Mouse (Mus musculus) liver, adult 2 months (tissue): ENCODE measurements around the gene Il18r1. TPM values are rescaled to one million over a fixed set of nuclear protein-coding genes. Genes with fewer than 3 reads are reported as not detected.

Source experiments
- DNase-seq: peaks from one replicate; pipeline ENCODE4 v3.0.0-alpha.2; 2011; ENCODE audit warnings: low read depth, low spot score; ENCODE audit errors: extremely low read depth
- H3K27ac ChIP-seq: fragments of 200-500 bp; replicated peaks from 2 replicates; pipeline ENCODE4 v1.5.1; 2012; ENCODE audit warnings: low read depth, mild to moderate bottlenecking, control low read depth, inconsistent platforms, low read length; ENCODE audit not compliant: insufficient read depth
- H3K27me3 ChIP-seq: fragments of 200-500 bp; 2 replicates; pipeline ENCODE4 v1.6.1; 2012; ENCODE audit warnings: mild to moderate bottlenecking, moderate library complexity, low read length, inconsistent platforms; ENCODE audit not compliant: control insufficient read depth, insufficient read depth
- H3K36me3 ChIP-seq: fragments of 200-500 bp; 2 replicates; pipeline ENCODE4 v1.6.1; 2012; ENCODE audit warnings: low read length, inconsistent platforms; ENCODE audit not compliant: control insufficient read depth, insufficient read depth
- H3K4me1 ChIP-seq: fragments of 200-500 bp; 2 replicates; pipeline ENCODE4 v1.6.1; 2011; ENCODE audit warnings: low read length; ENCODE audit not compliant: control insufficient read depth, insufficient read depth
- H3K4me3 ChIP-seq: fragments of 200-500 bp; 2 replicates; pipeline ENCODE4 v1.5.1; 2011; ENCODE audit warnings: low read depth, mild to moderate bottlenecking, control low read depth, low read length, moderate library complexity; ENCODE audit not compliant: insufficient read depth
- H3K79me2 ChIP-seq: fragments of 200-500 bp; 2 replicates; pipeline ENCODE4 v1.6.1; 2012; ENCODE audit warnings: inconsistent platforms, mild to moderate bottlenecking, low read length, moderate library complexity; ENCODE audit not compliant: control insufficient read depth, insufficient read depth
- H3K9ac ChIP-seq: fragments of 200-500 bp; 2 replicates; pipeline ENCODE4 v1.6.1; 2012; ENCODE audit warnings: low read depth, mild to moderate bottlenecking, control low read depth, inconsistent platforms, low read length
- CTCF ChIP-seq: fragments of 200-500 bp; IDR thresholded peaks from 2 replicates; pipeline ENCODE4 v1.5.1; 2011; ENCODE audit warnings: low read depth, low read length, control low read depth
- POLR2A ChIP-seq: fragments of 200-500 bp; IDR thresholded peaks from 2 replicates; pipeline ENCODE4 v1.6.1; 2011; ENCODE audit warnings: low read length, control low read depth; ENCODE audit not compliant: insufficient read depth; ENCODE audit errors: extremely low read depth
- WGBS: fragments of 180-500 bp; shearing (Covaris S2); methylation state at CpG from one replicate; pipeline ENCODE4 v1.1.7; 2018; 5-methylcytosine and 5-hydroxymethylcytosine counted together
- polyA plus RNA-seq: library from polyadenylated mRNA; depleted of rRNA; stranded (reverse); fragments of >200 nt; gene quantifications from 2 replicates; pipeline ENCODE4 v1.2.3, GENCODE M21; 2012
- total RNA-seq: library from RNA; depleted of rRNA; stranded (reverse); fragments of >200 nt; gene quantifications from 2 replicates; pipeline ENCODE4 v1.2.3, GENCODE M21; 2014

The Il18r1 gene
- total and polyA plus RNA-seq, 2 experiments: 0.05 to 0.28 TPM

- H3K79me2 ChIP-seq: no peaks in the 10 kb centered on the region
- no peaks in the 10 kb centered on the region for H3K4me1 ChIP-seq
- H3K4me3 ChIP-seq: no peak overlapping the region
- TF ChIP-seq POLR2A (no peak), CTCF (no peak)
- H3K9ac ChIP-seq: no peak overlapping the region
- no peaks in the 10 kb centered on the region for H3K36me3 ChIP-seq
- H3K27ac ChIP-seq: no peak overlapping the region
- no peaks in the 10 kb centered on the region for H3K27me3 ChIP-seq
- no peak for DNase-seq
- WGBS: 83% methylated on average over 4 of the region's 4 CpGs
These were observed 35.8 kb downstream of the Il18r1 start for GRCm38 (mm10) chr1:40501126-40501525.

GRCm38 (mm10) chr1:40501546-40502398, 36.4 kb downstream of the Il18r1 start:
- H3K79me2 ChIP-seq: no peaks in the 10 kb centered on the region
- H3K4me3 ChIP-seq: no peak overlapping the region
- no peak overlapping the region for H3K9ac ChIP-seq
- 83% methylated on average over 11 of the region's 11 CpGs for WGBS
- H3K36me3 ChIP-seq: no peaks in the 10 kb centered on the region
- H3K27me3 ChIP-seq: no peaks in the 10 kb centered on the region
- no peak for DNase-seq
- H3K4me1 ChIP-seq: no peaks in the 10 kb centered on the region
- H3K27ac ChIP-seq: no peak overlapping the region
- TF ChIP-seq POLR2A (no peak), CTCF (no peak)

GRCm38 (mm10) chr1:40504548-40504947, 39.2 kb downstream of the Il18r1 start:
- DNase-seq: no peak
- H3K36me3 ChIP-seq: no peaks in the 10 kb centered on the region
- no peak overlapping the region for H3K4me3 ChIP-seq
- no peaks in the 10 kb centered on the region for H3K27me3 ChIP-seq
- no peaks in the 10 kb centered on the region for H3K79me2 ChIP-seq
- 80% methylated on average over 5 of the region's 5 CpGs for WGBS
- no peak overlapping the region for H3K9ac ChIP-seq
- no peak for TF ChIP-seq CTCF
- no peak for TF ChIP-seq POLR2A
- H3K27ac ChIP-seq: no peak overlapping the region
- H3K4me1 ChIP-seq: no peaks in the 10 kb centered on the region

GRCm38 (mm10) chr1:40514851-40515585, 49.7 kb downstream of the Il18r1 start, which contains the start of gene Il18rap:
Il18rap (plus strand) TSS chr1:40515362.
- Histone ChIP-seq H3K27me3 (0 out of 2 replicates have a peak, but pooled peaks cover 2% of the 10 kb centered on the region), H3K79me2 (no peaks in the 10 kb centered on the region), H3K4me1 (no peaks in the 10 kb centered on the region), H3K27ac (no peak within 1 kb of the TSS), H3K4me3 (no peak within 1 kb of the TSS), H3K36me3 (no peaks in the 10 kb centered on the region), H3K9ac (no peak within 1 kb of the TSS)
- no peak for TF ChIP-seq POLR2A
- TF ChIP-seq CTCF: no peak
- DNase-seq: no peak
- 59% methylated on average over 9 of the region's 9 CpGs for WGBS

- no peak for DNase-seq
- Histone ChIP-seq H3K9ac (no peak overlapping the region), H3K4me1 (no peaks in the 10 kb centered on the region), H3K27ac (no peak overlapping the region), H3K36me3 (no peaks in the 10 kb centered on the region), H3K27me3 (0 out of 2 replicates have a peak, but pooled peaks cover 2% of the 10 kb centered on the region), H3K79me2 (no peaks in the 10 kb centered on the region), H3K4me3 (no peak overlapping the region)
- TF ChIP-seq CTCF (no peak), POLR2A (no peak)
- 90% methylated on average over 6 of the region's 6 CpGs for WGBS
These were observed 51.0 kb downstream of the Il18r1 start for GRCm38 (mm10) chr1:40516364-40516763.
